Mouse (Mus musculus): Measurements from ENCODE around the gene Epb41l4b.

The Epb41l4b gene

GRCm38 (mm10) chr4:57143026-57143937, at the start of gene Epb41l4b:
Gene Epb41l4b (minus strand): TSS chr4:57143437.
- DNase-seq, result peak; percentile 76 to 83

GRCm38 (mm10) chr4:57191543-57192283, 48.5 kb upstream of the Epb41l4b start:
- DNase-seq, result peak in 1 of 2 experiments; percentile 46

GRCm38 (mm10) chr4:57189881-57190280, 46.6 kb upstream of the Epb41l4b start:
- DNase-seq, result no peak

- DNase-seq, result no peak
Observed at GRCm38 (mm10) chr4:57186035-57186434, 42.8 kb upstream of the Epb41l4b start.

GRCm38 (mm10) chr4:57185462-57185861, 42.2 kb upstream of the Epb41l4b start:
- no peak for DNase-seq

GRCm38 (mm10) chr4:57183493-57183892, 40.3 kb upstream of the Epb41l4b start:
- DNase-seq, result no peak

GRCm38 (mm10) chr4:57181538-57181937, 38.3 kb upstream of the Epb41l4b start:
- DNase-seq, result peak in 1 of 2 experiments; percentile 51

GRCm38 (mm10) chr4:57178881-57179280, 35.6 kb upstream of the Epb41l4b start:
- no peak for DNase-seq

GRCm38 (mm10) chr4:57175329-57175728, 32.1 kb upstream of the Epb41l4b start:
- DNase-seq, result peak; percentile 29 to 52

- no peak for DNase-seq
Observed at GRCm38 (mm10) chr4:57172861-57173260, 29.6 kb upstream of the Epb41l4b start.

- no peak for DNase-seq
Observed at GRCm38 (mm10) chr4:57171817-57172216, 28.6 kb upstream of the Epb41l4b start.

- no peak for DNase-seq
Observed at GRCm38 (mm10) chr4:57168680-57169079, 25.4 kb upstream of the Epb41l4b start.

- DNase-seq, result no peak
Observed at GRCm38 (mm10) chr4:57168277-57168676, 25.0 kb upstream of the Epb41l4b start.

GRCm38 (mm10) chr4:57166922-57167870, 24.0 kb upstream of the Epb41l4b start:
- peak; percentile 81 to 89 for DNase-seq

- DNase-seq, result no peak
Observed at GRCm38 (mm10) chr4:57165654-57166053, 22.4 kb upstream of the Epb41l4b start.

GRCm38 (mm10) chr4:57164578-57165210, 21.5 kb upstream of the Epb41l4b start:
- no peak for DNase-seq

- no peak for DNase-seq
Observed at GRCm38 (mm10) chr4:57162789-57163722, 19.8 kb upstream of the Epb41l4b start.

- DNase-seq, result no peak
Observed at GRCm38 (mm10) chr4:57160571-57160970, 17.3 kb upstream of the Epb41l4b start.

GRCm38 (mm10) chr4:57156549-57157169, 13.4 kb upstream of the Epb41l4b start:
- DNase-seq, result peak; percentile 85 to 90

- peak; percentile 89 to 92 for DNase-seq
Observed at GRCm38 (mm10) chr4:57153838-57154237, 10.6 kb upstream of the Epb41l4b start.

Data from lung, adult 18-20 months (tissue).